Mouse (Mus musculus): ENCODE data around the gene Ascl2.
A peak's percentile ranks its signal among the peaks of the same experiment; 100 is the strongest.

DNA sequence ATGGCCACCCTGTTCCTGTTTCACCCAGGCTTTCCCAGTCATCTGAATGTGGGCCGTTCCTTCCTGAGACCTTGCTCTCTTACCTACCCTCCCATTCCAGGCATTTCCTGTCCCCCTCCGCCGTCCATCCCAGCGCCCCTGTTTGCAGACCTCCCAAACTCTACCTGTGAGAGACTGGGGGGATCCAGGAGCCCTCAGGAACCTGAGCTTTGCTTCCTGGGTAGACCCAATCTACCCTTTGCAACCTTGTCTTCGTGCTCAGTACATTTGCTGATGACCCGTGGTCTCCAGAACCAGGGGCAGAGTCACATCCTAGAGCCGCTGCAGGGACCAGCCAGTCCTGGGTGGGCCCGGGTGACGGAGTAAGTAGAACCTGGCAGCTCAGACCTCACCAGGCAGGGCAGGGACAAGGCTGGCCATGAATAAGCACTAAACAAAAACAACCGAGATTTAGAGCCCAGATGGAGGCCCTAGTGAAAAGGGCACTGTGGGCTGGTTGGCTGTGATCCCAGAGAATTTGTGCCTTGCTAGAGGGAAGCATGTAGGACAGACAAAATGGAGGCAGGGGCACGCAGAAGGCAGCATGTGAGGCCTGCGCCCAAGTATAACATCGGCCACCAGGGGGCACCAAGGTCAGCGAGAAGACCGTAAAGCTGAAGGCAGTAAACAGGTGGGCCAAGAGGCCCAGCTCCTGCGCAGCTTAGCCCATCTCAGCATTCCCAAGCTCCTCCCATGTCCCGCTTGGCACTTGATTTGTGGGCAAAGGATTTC, 38.7 kb upstream of the Ascl2 start:
- no peak for TF ChIP-seq POLR2A (IDR thresholded peaks at IDR 0.05; ENCODE audit: borderline replicate concordance, extremely low read depth, low read depth, low read length)
- TF ChIP-seq CTCF (IDR thresholded peaks at IDR 0.05; ENCODE audit: insufficient read depth, low read length) = peak; percentile 93

Data from lung, adult 2 months (tissue).